Comparison of ENCODE assay signal across 8 mouse cellular contexts in genomic region chr3:122984249-122985182, GRCm38 (mm10). TPM values are rescaled to one million over a fixed set of nuclear protein-coding genes. Genes with fewer than 3 reads are reported as not detected.
DNase-seq lines count a peak whose midpoint lies in the region; ATAC-seq and TF ChIP-seq lines count a peak whose summit lies in the region.

TSS of gene Usp53 (minus strand) at chr3:122984510.

- H3K9ac ChIP-seq in MEL (ENCODE audit: control insufficient read depth, low read depth, low read length, poor library complexity, severe bottlenecking): peak within 1 kb of the TSS; percentile 97
- peak within 1 kb of the TSS; percentile 85 for H3K9ac ChIP-seq in forebrain, embryonic 16.5 days (replicated peaks; ENCODE audit: low read depth, low read length)
- peak within 1 kb of the TSS; percentile 83 for H3K9ac ChIP-seq in neural tube, embryonic 14.5 days (replicated peaks; ENCODE audit: low read depth, low read length)

- intact Hi-C loops in heart, postnatal 25 days (cut with DNase I): loop anchor here (5.0 to 10.0 kb wide), 2 partner anchors 62 to 520 kb away; partner anchors contain the start of gene 1810037I17Rik

- TF ChIP-seq POLR2A in MEL (IDR thresholded peaks at IDR 0.05; ENCODE audit: control insufficient read depth in 1 of 2, insufficient read depth in 1 of 2, low read depth in 1 of 2, low read length in 2 of 2, poor library complexity in 1 of 2): peak; percentile 95 to 96
- TF ChIP-seq POLR2A in testis, adult 2 months (IDR thresholded peaks at IDR 0.05; ENCODE audit: control insufficient read depth, low read depth, low read length): peak; percentile 96

- peak within 1 kb of the TSS; percentile 76 for H3K4me2 ChIP-seq in forebrain, embryonic 16.5 days (ENCODE audit: low read length)
- peak within 1 kb of the TSS; percentile 54 for H3K4me2 ChIP-seq in neural tube, embryonic 14.5 days (ENCODE audit: low read depth, low read length)

- no peaks in the 10 kb centered on the region for H3K9me3 ChIP-seq in MEL (replicated peaks; ENCODE audit: insufficient read depth, low read length)
- H3K9me3 ChIP-seq in forebrain, embryonic 16.5 days (ENCODE audit: control insufficient read depth, low read length): no peaks in the 10 kb centered on the region
- no peaks in the 10 kb centered on the region for H3K9me3 ChIP-seq in neural tube, embryonic 14.5 days (ENCODE audit: control insufficient read depth, low read length)

- peaks cover 0 to 7% of the 10 kb centered on the region in 2 experiments; a peak in 1 of 4 replicates for H3K4me1 ChIP-seq in MEL (ENCODE audit: control insufficient read depth in 1 of 2, insufficient read depth in 2 of 2, low read length in 2 of 2)
- peaks cover 5% of the 10 kb centered on the region; the same call in 1 of the 2 replicates for H3K4me1 ChIP-seq in forebrain, embryonic 16.5 days (replicated peaks; ENCODE audit: control insufficient read depth, insufficient read depth, low read length)
- H3K4me1 ChIP-seq in neural tube, embryonic 14.5 days (ENCODE audit: control insufficient read depth, insufficient read depth, low read length): peaks cover 3% of the 10 kb centered on the region; the same call in 1 of the 2 replicates
- H3K4me1 ChIP-seq in testis, adult 2 months (ENCODE audit: control insufficient read depth, insufficient read depth, low read length): peaks cover 2% of the 10 kb centered on the region

- H3K27ac ChIP-seq in MEL (ENCODE audit: control insufficient read depth, low read depth, low read length): peak within 1 kb of the TSS; percentile 46
- H3K27ac ChIP-seq in forebrain, embryonic 16.5 days (ENCODE audit: low read length): peak within 1 kb of the TSS; percentile 89
- peak within 1 kb of the TSS; percentile 89 for H3K27ac ChIP-seq in neural tube, embryonic 14.5 days (ENCODE audit: low read depth, low read length)
- peak within 1 kb of the TSS; percentile 98 for H3K27ac ChIP-seq in testis, adult 2 months (ENCODE audit: control insufficient read depth, insufficient read depth, low read depth, low read length)

- WGBS in forebrain, embryonic 16.5 days: under 1% methylated on average over 71 of the region's 94 CpGs
- WGBS in neural tube, embryonic 14.5 days: under 1% methylated on average over 94 of the region's 94 CpGs

- peak within 1 kb of the TSS; percentile 88 to 95 for H3K4me3 ChIP-seq in MEL (ENCODE audit: control insufficient read depth in 1 of 2, insufficient read depth in 1 of 2, low read depth in 2 of 2, low read length in 2 of 2)
- peak within 1 kb of the TSS; percentile 93 for H3K4me3 ChIP-seq in forebrain, embryonic 16.5 days (replicated peaks; ENCODE audit: low read length)
- H3K4me3 ChIP-seq in neural tube, embryonic 14.5 days (ENCODE audit: low read depth, low read length): peak within 1 kb of the TSS; percentile 87
- peak within 1 kb of the TSS; percentile 99 for H3K4me3 ChIP-seq in testis, adult 2 months (ENCODE audit: control insufficient read depth, low read depth, low read length)

- TF ChIP-seq EP300 in MEL (IDR thresholded peaks at IDR 0.05; ENCODE audit: low read depth in 1 of 2, low read length in 2 of 2): peak in 1 of 2 experiments; percentile 19; a peak in 1 of 4 replicates

- H3K36me3 ChIP-seq in MEL (ENCODE audit: control insufficient read depth in 1 of 2, insufficient read depth in 2 of 2, low read length in 2 of 2): peaks cover 0 to 11% of the 10 kb centered on the region in 2 experiments; a peak in 2 of 4 replicates
- H3K36me3 ChIP-seq in forebrain, embryonic 16.5 days (ENCODE audit: control insufficient read depth, insufficient read depth): no peaks in the 10 kb centered on the region
- H3K36me3 ChIP-seq in neural tube, embryonic 14.5 days (ENCODE audit: control insufficient read depth, insufficient read depth, low read length): no peaks in the 10 kb centered on the region
- no peaks in the 10 kb centered on the region for H3K36me3 ChIP-seq in testis, adult 2 months (ENCODE audit: control insufficient read depth, insufficient read depth, low read length)

- peaks cover 3% of the 10 kb centered on the region; the same call in 1 of the 2 replicates for H3K79me2 ChIP-seq in MEL (ENCODE audit: control insufficient read depth, insufficient read depth, low read length, poor library complexity)

- no peaks in the 10 kb centered on the region for H3K27me3 ChIP-seq in MEL (ENCODE audit: control insufficient read depth in 1 of 2, insufficient read depth in 2 of 2, low read length in 2 of 2)
- H3K27me3 ChIP-seq in forebrain, embryonic 16.5 days (replicated peaks; ENCODE audit: control insufficient read depth, insufficient read depth, low read length): no peaks in the 10 kb centered on the region
- no peaks in the 10 kb centered on the region for H3K27me3 ChIP-seq in neural tube, embryonic 14.5 days (ENCODE audit: control insufficient read depth, insufficient read depth, low read length)
- H3K27me3 ChIP-seq in testis, adult 2 months (ENCODE audit: control insufficient read depth, insufficient read depth, low read length): no peaks in the 10 kb centered on the region

- TF ChIP-seq CTCF in MEL (IDR thresholded peaks at IDR 0.05 in 2 of 3, conservative IDR thresholded peaks at IDR 0.05 in 1 of 3; ENCODE audit: control insufficient read depth in 1 of 3, insufficient read depth in 1 of 3, low read depth in 2 of 3, low read length in 3 of 3, poor library complexity in 1 of 3, severe bottlenecking in 1 of 3): no peak
- TF ChIP-seq CTCF in testis, adult 2 months (IDR thresholded peaks at IDR 0.05; ENCODE audit: control insufficient read depth, insufficient read depth, insufficient replicate concordance, low read depth, low read length): no peak; the same call in 1 of the 2 replicates

- TF ChIP-seq RAD21 in MEL (IDR thresholded peaks at IDR 0.05; ENCODE audit: low read depth, low read length): no peak

- peak; percentile 98 for ATAC-seq in forebrain, embryonic 16.5 days
- ATAC-seq in neural tube, embryonic 14.5 days (ENCODE audit: low read depth): peak; percentile 98

- peak; percentile 93 for DNase-seq in MEL (ENCODE audit: low read depth, low spot score)
- DNase-seq in cerebellum, adult 18-20 months: peak; percentile 92 to 98
- peak; percentile 91 for DNase-seq in heart, postnatal 25 days (ENCODE audit: low spot score)
- peak; percentile 93 for DNase-seq in layer of hippocampus, adult 18-20 months (ENCODE audit: low spot score in 2 of 2)
- peak; percentile 91 to 95 for DNase-seq in lung, adult 18-20 months

TF ChIP-seq in MEL, 35 proteins besides CTCF, POLR2A, EP300 and RAD21 (continues in another document):
- peak; percentile 86 for TF ChIP-seq CHD2 (IDR thresholded peaks at IDR 0.05; ENCODE audit: low read length)
- no peak for TF ChIP-seq KAT2A (conservative IDR thresholded peaks at IDR 0.05; ENCODE audit: low read depth, low read length)
- no peak for TF ChIP-seq MYB (IDR thresholded peaks at IDR 0.05; ENCODE audit: low read depth, low read length)
- TF ChIP-seq SIN3A (IDR thresholded peaks at IDR 0.05; ENCODE audit: low read length): peak; percentile 15; the same call in 1 of the 2 replicates
- peak; percentile 84 for TF ChIP-seq MXI1 (IDR thresholded peaks at IDR 0.05; ENCODE audit: low read depth, low read length)
- no peak for TF ChIP-seq ZMIZ1 (IDR thresholded peaks at IDR 0.05; ENCODE audit: low read depth, low read length)
- TF ChIP-seq CHD1 (IDR thresholded peaks at IDR 0.05; ENCODE audit: low read depth, low read length): no peak
- no peak for TF ChIP-seq UBTF (IDR thresholded peaks at IDR 0.05; ENCODE audit: borderline replicate concordance, insufficient read depth, low read depth, low read length)
- TF ChIP-seq USF1 (IDR thresholded peaks at IDR 0.05; ENCODE audit: low read depth, low read length): peak; percentile 71
- TF ChIP-seq NELFE (IDR thresholded peaks at IDR 0.05; ENCODE audit: low read depth, low read length): peak; percentile 96
- TF ChIP-seq BHLHE40 (IDR thresholded peaks at IDR 0.05; ENCODE audit: borderline replicate concordance, low read depth, low read length): peak; percentile 99
- TF ChIP-seq ZC3H11A (IDR thresholded peaks at IDR 0.05; ENCODE audit: low read depth, low read length): no peak
- peak; percentile 77 for TF ChIP-seq POLR2AphosphoS2 (IDR thresholded peaks at IDR 0.05; ENCODE audit: low read length)
- TF ChIP-seq MAFK (IDR thresholded peaks at IDR 0.05; ENCODE audit: borderline replicate concordance, low read depth, low read length): no peak
- TF ChIP-seq GATA1 (IDR thresholded peaks at IDR 0.05; ENCODE audit: low read depth, low read length): no peak
- no peak for TF ChIP-seq ZNF384 (IDR thresholded peaks at IDR 0.05; ENCODE audit: low read depth, low read length)
- no peak for TF ChIP-seq USF2 (IDR thresholded peaks at IDR 0.05; ENCODE audit: borderline replicate concordance in 1 of 2, insufficient read depth in 1 of 2, low read depth in 1 of 2, low read length in 2 of 2)
- no peak for TF ChIP-seq ZKSCAN1 (IDR thresholded peaks at IDR 0.05; ENCODE audit: low read depth, low read length)
- 0 out of 2 replicates have a peak, but pooled peaks have one; percentile 13 for TF ChIP-seq MYC (IDR thresholded peaks at IDR 0.05; ENCODE audit: low read depth, low read length)
- TF ChIP-seq TAL1 (IDR thresholded peaks at IDR 0.05; ENCODE audit: low read length): no peak
- TF ChIP-seq GABPA (IDR thresholded peaks at IDR 0.05; ENCODE audit: low read depth, low read length): no peak
- no peak for TF ChIP-seq MEF2A (IDR thresholded peaks at IDR 0.05; ENCODE audit: extremely low read depth, insufficient replicate concordance, low read depth, low read length, poor library complexity, severe bottlenecking)
- TF ChIP-seq NRF1 (IDR thresholded peaks at IDR 0.05; ENCODE audit: insufficient read depth, low read depth, low read length, poor library complexity, severe bottlenecking): peak; percentile 73
- TF ChIP-seq TCF12 (IDR thresholded peaks at IDR 0.05; ENCODE audit: low read depth, low read length): peak; percentile 47
- no peak for TF ChIP-seq E2F4 (IDR thresholded peaks at IDR 0.05; ENCODE audit: borderline replicate concordance, low read depth, low read length)
- TF ChIP-seq MAX (IDR thresholded peaks at IDR 0.05; ENCODE audit: low read length): peak; percentile 58
- TF ChIP-seq SMC3 (IDR thresholded peaks at IDR 0.05; ENCODE audit: low read depth, low read length): no peak

RNA-seq across cellular contexts. Expression of gene Usp53, which starts in this region (rescaled TPM):
- 2.0 and 2.6 TPM in 2 replicates for total RNA-seq in MEL (2012; rRNA removed)
- polyA plus RNA-seq in MEL (2012; ENCODE audit: insufficient read depth in 1 of 2, insufficient read length in 2 of 2, low read depth in 1 of 2, low replicate concordance in 2 of 2, missing spikeins in 1 of 2): 1 to 10 TPM in 1 of 2 experiments, not detected in 1; 2.7 TPM
- polyA plus RNA-seq in forebrain, embryonic 16.5 days (2015; fragmentation: Nextera tagmentation; extraction: Ambion mirVana): 6.4 and 7.2 TPM in 2 replicates
- total RNA-seq in heart, postnatal 25 days (2021): 1 to 10 TPM; 7.7 to 9.4 TPM
- total RNA-seq in layer of hippocampus, adult 18-20 months (2021): 10 to 100 TPM; 25.2 to 32.2 TPM
- polyA plus RNA-seq in neural tube, embryonic 14.5 days (2014; fragmentation: Nextera tagmentation; extraction: Ambion mirVana): 10.2 and 15.1 TPM in 2 replicates
- 4.8 and 5.7 TPM in 2 replicates for polyA plus RNA-seq in testis, adult 2 months (2012; rRNA removed)

Comparison
In these comparisons a context has a peak if more than half of its experiments do, and no peak if none do; other contexts are left out.
1. Peak in every context shown above with its lines: DNase-seq, ATAC-seq, H3K4me3 ChIP-seq and H3K27ac ChIP-seq.
2. H3K27ac ChIP-seq: peak in every context shown above with its lines; median percentile 98 in testis, adult 2 months; 89 in forebrain, embryonic 16.5 days; 89 in neural tube, embryonic 14.5 days; 46 in MEL.